Mouse (Mus musculus): ENCODE measurements at regions not wholly inside any gene's neighbourhood (a gene's known extent, or its start where the extent isn't known, plus 50 kb on each side); places are given as distances from the start of the nearest gene placed in this dataset.

- no peaks in the 10 kb centered on the region for H3K9me3 ChIP-seq (ENCODE audit: control insufficient read depth, low read length)
- H3K27me3 ChIP-seq (ENCODE audit: control insufficient read depth, insufficient read depth, low read length), result no peaks in the 10 kb centered on the region
- ATAC-seq (ENCODE audit: low FRiP score), result no peak
- H3K27ac ChIP-seq (ENCODE audit: low read depth, low read length), result no peak overlapping the region
- H3K9ac ChIP-seq (ENCODE audit: low read depth, low read length), result no peak overlapping the region
- H3K36me3 ChIP-seq (ENCODE audit: control insufficient read depth, insufficient read depth, low read length), result no peaks in the 10 kb centered on the region
- DNase-seq (ENCODE audit: low spot score), result no peak
- H3K4me1 ChIP-seq (replicated peaks; ENCODE audit: control insufficient read depth, insufficient read depth, low read length), result no peaks in the 10 kb centered on the region
- H3K4me2 ChIP-seq (replicated peaks; ENCODE audit: low read depth, low read length), result no peak overlapping the region
- no peak overlapping the region for H3K4me3 ChIP-seq (ENCODE audit: low read depth, low read length)
- 93% methylated on average over 1 of the region's 1 CpGs for WGBS
These were observed 196.8 kb upstream of the A730009L09Rik start for GRCm38 (mm10) chr16:84318091-84318490.

GRCm38 (mm10) chr16:84321569-84321968 is 193.4 kb upstream of the A730009L09Rik start:
- no peaks in the 10 kb centered on the region for H3K9me3 ChIP-seq (ENCODE audit: control insufficient read depth, low read length)
- no peak overlapping the region for H3K27ac ChIP-seq (ENCODE audit: low read depth, low read length)
- DNase-seq (ENCODE audit: low spot score), result no peak
- H3K4me2 ChIP-seq (replicated peaks; ENCODE audit: low read depth, low read length), result no peak overlapping the region
- no peak for ATAC-seq (ENCODE audit: low FRiP score)
- no peak overlapping the region for H3K9ac ChIP-seq (ENCODE audit: low read depth, low read length)
- H3K4me3 ChIP-seq (ENCODE audit: low read depth, low read length), result no peak overlapping the region
- H3K4me1 ChIP-seq (replicated peaks; ENCODE audit: control insufficient read depth, insufficient read depth, low read length), result no peaks in the 10 kb centered on the region
- no peaks in the 10 kb centered on the region for H3K27me3 ChIP-seq (ENCODE audit: control insufficient read depth, insufficient read depth, low read length)
- 75% methylated on average over 2 of the region's 2 CpGs for WGBS
- H3K36me3 ChIP-seq (ENCODE audit: control insufficient read depth, insufficient read depth, low read length), result no peaks in the 10 kb centered on the region

- no peaks in the 10 kb centered on the region for H3K9me3 ChIP-seq (ENCODE audit: control insufficient read depth, low read length)
- no peak overlapping the region for H3K9ac ChIP-seq (ENCODE audit: low read depth, low read length)
- no peak for DNase-seq (ENCODE audit: low spot score)
- H3K4me1 ChIP-seq (replicated peaks; ENCODE audit: control insufficient read depth, insufficient read depth, low read length), result no peaks in the 10 kb centered on the region
- H3K4me3 ChIP-seq (ENCODE audit: low read depth, low read length), result no peak overlapping the region
- H3K4me2 ChIP-seq (replicated peaks; ENCODE audit: low read depth, low read length), result no peak overlapping the region
- no peaks in the 10 kb centered on the region for H3K27me3 ChIP-seq (ENCODE audit: control insufficient read depth, insufficient read depth, low read length)
- 91% methylated on average over 3 of the region's 3 CpGs for WGBS
- no peak for ATAC-seq (ENCODE audit: low FRiP score)
- no peak overlapping the region for H3K27ac ChIP-seq (ENCODE audit: low read depth, low read length)
- H3K36me3 ChIP-seq (ENCODE audit: control insufficient read depth, insufficient read depth, low read length), result no peaks in the 10 kb centered on the region
These were observed 184.6 kb upstream of the A730009L09Rik start for GRCm38 (mm10) chr16:84330293-84330692.

- H3K9me3 ChIP-seq (ENCODE audit: control insufficient read depth, low read length), result no peaks in the 10 kb centered on the region
- H3K4me2 ChIP-seq (replicated peaks; ENCODE audit: low read depth, low read length), result no peak overlapping the region
- 37% methylated on average over 4 of the region's 4 CpGs for WGBS
- no peak overlapping the region for H3K27ac ChIP-seq (ENCODE audit: low read depth, low read length)
- H3K9ac ChIP-seq (ENCODE audit: low read depth, low read length), result no peak overlapping the region
- no peaks in the 10 kb centered on the region for H3K36me3 ChIP-seq (ENCODE audit: control insufficient read depth, insufficient read depth, low read length)
- ATAC-seq (ENCODE audit: low FRiP score) (no peak), DNase-seq (ENCODE audit: low spot score) (no peak)
- H3K27me3 ChIP-seq (ENCODE audit: control insufficient read depth, insufficient read depth, low read length), result no peaks in the 10 kb centered on the region
- no peak overlapping the region for H3K4me3 ChIP-seq (ENCODE audit: low read depth, low read length)
- H3K4me1 ChIP-seq (replicated peaks; ENCODE audit: control insufficient read depth, insufficient read depth, low read length), result no peaks in the 10 kb centered on the region
These were observed 168.8 kb upstream of the A730009L09Rik start for GRCm38 (mm10) chr16:84346089-84346488.

- no peaks in the 10 kb centered on the region for H3K36me3 ChIP-seq (ENCODE audit: control insufficient read depth, insufficient read depth, low read length)
- DNase-seq (ENCODE audit: low spot score) (no peak), ATAC-seq (ENCODE audit: low FRiP score) (no peak)
- H3K4me3 ChIP-seq (ENCODE audit: low read depth, low read length), result no peak overlapping the region
- no peaks in the 10 kb centered on the region for H3K4me1 ChIP-seq (replicated peaks; ENCODE audit: control insufficient read depth, insufficient read depth, low read length)
- H3K9me3 ChIP-seq (ENCODE audit: control insufficient read depth, low read length), result no peaks in the 10 kb centered on the region
- no peaks in the 10 kb centered on the region for H3K27me3 ChIP-seq (ENCODE audit: control insufficient read depth, insufficient read depth, low read length)
- H3K27ac ChIP-seq (ENCODE audit: low read depth, low read length), result no peak overlapping the region
- H3K9ac ChIP-seq (ENCODE audit: low read depth, low read length), result no peak overlapping the region
- H3K4me2 ChIP-seq (replicated peaks; ENCODE audit: low read depth, low read length), result no peak overlapping the region
- 92% methylated on average over 5 of the region's 5 CpGs for WGBS
These were observed 159.8 kb upstream of the A730009L09Rik start for GRCm38 (mm10) chr16:84355118-84355517.

- WGBS, result 85% methylated on average over 6 of the region's 6 CpGs
- H3K27me3 ChIP-seq (ENCODE audit: control insufficient read depth, insufficient read depth, low read length), result no peaks in the 10 kb centered on the region
- H3K27ac ChIP-seq (ENCODE audit: low read depth, low read length), result no peak overlapping the region
- no peaks in the 10 kb centered on the region for H3K4me1 ChIP-seq (replicated peaks; ENCODE audit: control insufficient read depth, insufficient read depth, low read length)
- no peaks in the 10 kb centered on the region for H3K9me3 ChIP-seq (ENCODE audit: control insufficient read depth, low read length)
- DNase-seq (ENCODE audit: low spot score), result no peak
- H3K4me2 ChIP-seq (replicated peaks; ENCODE audit: low read depth, low read length), result no peak overlapping the region
- H3K36me3 ChIP-seq (ENCODE audit: control insufficient read depth, insufficient read depth, low read length), result no peaks in the 10 kb centered on the region
- ATAC-seq (ENCODE audit: low FRiP score), result no peak
- H3K9ac ChIP-seq (ENCODE audit: low read depth, low read length), result no peak overlapping the region
- no peak overlapping the region for H3K4me3 ChIP-seq (ENCODE audit: low read depth, low read length)
These were observed 149.0 kb upstream of the A730009L09Rik start for GRCm38 (mm10) chr16:84365969-84366368.

- no peak for ATAC-seq (ENCODE audit: low FRiP score)
- 80% methylated on average over 9 of the region's 9 CpGs for WGBS
- H3K36me3 ChIP-seq (ENCODE audit: control insufficient read depth, insufficient read depth, low read length), result no peaks in the 10 kb centered on the region
- H3K4me3 ChIP-seq (ENCODE audit: low read depth, low read length), result no peak overlapping the region
- H3K4me2 ChIP-seq (replicated peaks; ENCODE audit: low read depth, low read length), result no peak overlapping the region
- no peak overlapping the region for H3K27ac ChIP-seq (ENCODE audit: low read depth, low read length)
- no peaks in the 10 kb centered on the region for H3K27me3 ChIP-seq (ENCODE audit: control insufficient read depth, insufficient read depth, low read length)
- no peaks in the 10 kb centered on the region for H3K9me3 ChIP-seq (ENCODE audit: control insufficient read depth, low read length)
- H3K4me1 ChIP-seq (replicated peaks; ENCODE audit: control insufficient read depth, insufficient read depth, low read length), result no peaks in the 10 kb centered on the region
- H3K9ac ChIP-seq (ENCODE audit: low read depth, low read length), result no peak overlapping the region
- no peak for DNase-seq (ENCODE audit: low spot score)
These were observed 145.8 kb upstream of the A730009L09Rik start for GRCm38 (mm10) chr16:84368928-84369682.

- 74% methylated on average over 2 of the region's 2 CpGs for WGBS
- Histone ChIP-seq H3K9ac (ENCODE audit: low read depth, low read length) (no peak overlapping the region), H3K4me3 (ENCODE audit: low read depth, low read length) (no peak overlapping the region), H3K9me3 (ENCODE audit: control insufficient read depth, low read length) (no peaks in the 10 kb centered on the region), H3K4me1 (replicated peaks; ENCODE audit: control insufficient read depth, insufficient read depth, low read length) (no peaks in the 10 kb centered on the region), H3K36me3 (ENCODE audit: control insufficient read depth, insufficient read depth, low read length) (no peaks in the 10 kb centered on the region), H3K27me3 (ENCODE audit: control insufficient read depth, insufficient read depth, low read length) (no peaks in the 10 kb centered on the region), H3K27ac (ENCODE audit: low read depth, low read length) (no peak overlapping the region), H3K4me2 (replicated peaks; ENCODE audit: low read depth, low read length) (no peak overlapping the region)
- ATAC-seq (ENCODE audit: low FRiP score) (no peak), DNase-seq (ENCODE audit: low spot score) (no peak)
These were observed 136.5 kb upstream of the A730009L09Rik start for GRCm38 (mm10) chr16:84378461-84378860.

GRCm38 (mm10) chr16:84391756-84392155 is 123.2 kb upstream of the A730009L09Rik start:
- 55% methylated on average over 9 of the region's 9 CpGs for WGBS
- ATAC-seq (ENCODE audit: low FRiP score) (peak; percentile 36; the same call in 1 of the 2 replicates), DNase-seq (ENCODE audit: low spot score) (peak; percentile 12)
- Histone ChIP-seq H3K4me1 (replicated peaks; ENCODE audit: control insufficient read depth, insufficient read depth, low read length) (no peaks in the 10 kb centered on the region), H3K9me3 (ENCODE audit: control insufficient read depth, low read length) (no peaks in the 10 kb centered on the region), H3K27me3 (ENCODE audit: control insufficient read depth, insufficient read depth, low read length) (no peaks in the 10 kb centered on the region), H3K9ac (ENCODE audit: low read depth, low read length) (no peak overlapping the region), H3K4me2 (replicated peaks; ENCODE audit: low read depth, low read length) (no peak overlapping the region), H3K27ac (ENCODE audit: low read depth, low read length) (no peak overlapping the region), H3K4me3 (ENCODE audit: low read depth, low read length) (no peak overlapping the region), H3K36me3 (ENCODE audit: control insufficient read depth, insufficient read depth, low read length) (no peaks in the 10 kb centered on the region)
